Mouse (Mus musculus) embryonic facial prominence, embryonic 10.5 days (tissue): Measurements from ENCODE around the gene Pear1. TPM values are rescaled to one million over a fixed set of nuclear protein-coding genes. Genes with fewer than 3 reads are reported as not detected.
"Not testable (repeated sequence)": the region's sequence is repeated elsewhere in the genome, so short reads cannot be mapped to it uniquely, and the experiment has no call there.

Experiments used
- DNase-seq: peaks from one replicate; pipeline ENCODE4 v3.0.0-alpha.2; 2017; ENCODE audit warnings: low spot score
- H3K27ac ChIP-seq: fragments of 300-500 bp; sonication (generic); replicated peaks from 2 replicates; pipeline ENCODE4 v1.5.1; 2016; ENCODE audit warnings: mild to moderate bottlenecking
- H3K27me3 ChIP-seq: fragments of 300-500 bp; sonication (generic); replicated peaks from 2 replicates; pipeline ENCODE4 v1.6.1; 2016; ENCODE audit warnings: low read depth, mild to moderate bottlenecking; ENCODE audit not compliant: poor library complexity, severe bottlenecking
- H3K36me3 ChIP-seq: fragments of 300-500 bp; sonication (generic); replicated peaks from 2 replicates; pipeline ENCODE4 v1.6.1; 2016; ENCODE audit warnings: mild to moderate bottlenecking, moderate library complexity
- H3K4me1 ChIP-seq: fragments of 300-500 bp; sonication (generic); 2 replicates; pipeline ENCODE4 v1.6.1; 2016
- H3K4me3 ChIP-seq: fragments of 300-500 bp; sonication (generic); 2 replicates; pipeline ENCODE4 v1.5.1; 2016; ENCODE audit warnings: mild to moderate bottlenecking, moderate library complexity
- H3K9me3 ChIP-seq: fragments of 300-500 bp; sonication (generic); 2 replicates; pipeline ENCODE4 v1.6.1; 2016; ENCODE audit warnings: mild to moderate bottlenecking
- WGBS: fragments of 180-500 bp; shearing (Covaris S2); methylation state at CpG from one replicate; pipeline ENCODE4 v1.1.7; 2016; 5-methylcytosine and 5-hydroxymethylcytosine counted together
- polyA plus RNA-seq: library from polyadenylated mRNA; unstranded; fragments of >200 nt; fragmentation: Nextera tagmentation; extraction: Ambion mirVana; gene quantifications from 2 replicates; pipeline ENCODE4 v1.2.1, GENCODE M21; 2016

The Pear1 gene
- 12.2 and 13.4 TPM in 2 replicates for polyA plus RNA-seq

GRCm38 (mm10) chr3:87824206-87824605, at the start of gene Pear1:
Pear1 (minus strand) TSS chr3:87824306.
- not testable (repeated sequence) for H3K9me3 ChIP-seq, DNase-seq, H3K27ac ChIP-seq, H3K4me1 ChIP-seq, H3K4me3 ChIP-seq, H3K36me3 ChIP-seq
- peaks cover 14% of the 10 kb centered on the region; the same call in 1 of the 2 replicates for H3K27me3 ChIP-seq
- WGBS, result 88% methylated on average over 1 of the region's 1 CpGs

- WGBS, result 94% methylated on average over 4 of the region's 4 CpGs
- H3K9me3 ChIP-seq, H3K27ac ChIP-seq, DNase-seq, H3K4me1 ChIP-seq, H3K4me3 ChIP-seq, H3K27me3 ChIP-seq: not testable (repeated sequence)
- H3K36me3 ChIP-seq, result peaks cover 98% of the 10 kb centered on the region
These were observed 40.0 kb upstream of the Pear1 start for GRCm38 (mm10) chr3:87864111-87864510.

GRCm38 (mm10) chr3:87859813-87860212, 35.7 kb upstream of the Pear1 start:
- Histone ChIP-seq H3K4me3 (no peak overlapping the region), H3K9me3 (no peaks in the 10 kb centered on the region), H3K4me1 (peaks cover 10% of the 10 kb centered on the region), H3K27ac (no peak overlapping the region), H3K36me3 (peaks cover 94% of the 10 kb centered on the region), H3K27me3 (no peaks in the 10 kb centered on the region)
- DNase-seq, result peak; percentile 67
- WGBS, result 36% methylated on average over 3 of the region's 3 CpGs

GRCm38 (mm10) chr3:87857666-87858065, 33.6 kb upstream of the Pear1 start:
- Histone ChIP-seq H3K4me1 (peaks cover 22% of the 10 kb centered on the region), H3K4me3 (no peak overlapping the region), H3K36me3 (peaks cover 74% of the 10 kb centered on the region), H3K27ac (no peak overlapping the region), H3K27me3 (no peaks in the 10 kb centered on the region), H3K9me3 (no peaks in the 10 kb centered on the region)
- DNase-seq, result peak; percentile 12
- WGBS, result 67% methylated on average over 8 of the region's 8 CpGs

GRCm38 (mm10) chr3:87855936-87856335, 31.8 kb upstream of the Pear1 start:
- Histone ChIP-seq H3K9me3 (no peaks in the 10 kb centered on the region), H3K27ac (no peak overlapping the region), H3K4me1 (peaks cover 22% of the 10 kb centered on the region), H3K4me3 (no peak overlapping the region), H3K36me3 (peaks cover 57% of the 10 kb centered on the region), H3K27me3 (no peaks in the 10 kb centered on the region)
- WGBS, result 89% methylated on average over 8 of the region's 8 CpGs
- no peak for DNase-seq

- no peak overlapping the region for H3K4me3 ChIP-seq
- no peak overlapping the region for H3K27ac ChIP-seq
- 71% methylated on average over 7 of the region's 7 CpGs for WGBS
- H3K27me3 ChIP-seq, result no peaks in the 10 kb centered on the region
- no peak for DNase-seq
- H3K36me3 ChIP-seq, result peaks cover 48% of the 10 kb centered on the region
- H3K4me1 ChIP-seq, result peaks cover 30% of the 10 kb centered on the region
- no peaks in the 10 kb centered on the region for H3K9me3 ChIP-seq
These were observed 30.9 kb upstream of the Pear1 start for GRCm38 (mm10) chr3:87854795-87855568.

- Histone ChIP-seq H3K27ac (no peak overlapping the region), H3K27me3 (no peaks in the 10 kb centered on the region), H3K4me3 (no peak overlapping the region), H3K36me3 (no peaks in the 10 kb centered on the region), H3K4me1 (peaks cover 27% of the 10 kb centered on the region), H3K9me3 (no peaks in the 10 kb centered on the region)
- DNase-seq, result no peak
- WGBS, result 85% methylated on average over 14 of the region's 14 CpGs
These were observed 25.0 kb upstream of the Pear1 start for GRCm38 (mm10) chr3:87849117-87849516.

- Histone ChIP-seq H3K4me1 (peaks cover 16% of the 10 kb centered on the region; the same call in 1 of the 2 replicates), H3K27ac (no peak overlapping the region), H3K9me3 (no peaks in the 10 kb centered on the region), H3K4me3 (no peak overlapping the region), H3K36me3 (no peaks in the 10 kb centered on the region), H3K27me3 (no peaks in the 10 kb centered on the region)
- WGBS, result 71% methylated on average over 5 of the region's 5 CpGs
- DNase-seq, result no peak
These were observed 23.6 kb upstream of the Pear1 start for GRCm38 (mm10) chr3:87847680-87848079.

- Histone ChIP-seq H3K9me3 (no peaks in the 10 kb centered on the region), H3K4me1 (peaks cover 16% of the 10 kb centered on the region; the same call in 1 of the 2 replicates), H3K27me3 (no peaks in the 10 kb centered on the region), H3K27ac (no peak within 1 kb of the TSS), H3K4me3 (no peak within 1 kb of the TSS), H3K36me3 (no peaks in the 10 kb centered on the region)
- WGBS, result 74% methylated on average over 7 of the region's 7 CpGs
- no peak for DNase-seq
These were observed 22.6 kb upstream of the Pear1 start, which contains the start of gene Sh2d2a for GRCm38 (mm10) chr3:87846650-87847110. Sh2d2a (plus strand) TSS chr3:87846755.

- 73% methylated on average over 4 of the region's 4 CpGs for WGBS
- Histone ChIP-seq H3K4me3 (no peak overlapping the region), H3K9me3 (no peaks in the 10 kb centered on the region), H3K27ac (no peak overlapping the region), H3K36me3 (no peaks in the 10 kb centered on the region), H3K4me1 (peaks cover 16% of the 10 kb centered on the region; the same call in 1 of the 2 replicates), H3K27me3 (no peaks in the 10 kb centered on the region)
- DNase-seq, result no peak
These were observed 22.1 kb upstream of the Pear1 start for GRCm38 (mm10) chr3:87846186-87846585.

GRCm38 (mm10) chr3:87844981-87845380, 20.9 kb upstream of the Pear1 start:
- Histone ChIP-seq H3K9me3 (no peaks in the 10 kb centered on the region), H3K27me3 (peaks cover 5% of the 10 kb centered on the region; the same call in 1 of the 2 replicates), H3K27ac (no peak overlapping the region), H3K4me3 (no peak overlapping the region), H3K36me3 (no peaks in the 10 kb centered on the region), H3K4me1 (peaks cover 9% of the 10 kb centered on the region; the same call in 1 of the 2 replicates)
- WGBS, result 82% methylated on average over 4 of the region's 4 CpGs
- DNase-seq, result no peak

- H3K27me3 ChIP-seq, result peaks cover 13% of the 10 kb centered on the region; the same call in 1 of the 2 replicates
- no peak overlapping the region for H3K4me3 ChIP-seq
- no peaks in the 10 kb centered on the region for H3K4me1 ChIP-seq
- H3K9me3 ChIP-seq, result no peaks in the 10 kb centered on the region
- H3K27ac ChIP-seq, result no peak overlapping the region
- no peaks in the 10 kb centered on the region for H3K36me3 ChIP-seq
- DNase-seq, result no peak
These were observed 16.8 kb upstream of the Pear1 start for GRCm38 (mm10) chr3:87840858-87841257.

- no peaks in the 10 kb centered on the region for H3K9me3 ChIP-seq
- no peak overlapping the region for H3K27ac ChIP-seq
- DNase-seq, result peak; percentile 80
- H3K4me1 ChIP-seq, result no peaks in the 10 kb centered on the region
- H3K4me3 ChIP-seq, result no peak overlapping the region
- H3K27me3 ChIP-seq, result peaks cover 13% of the 10 kb centered on the region; the same call in 1 of the 2 replicates
- WGBS, result 3% methylated on average over 4 of the region's 4 CpGs
- H3K36me3 ChIP-seq, result no peaks in the 10 kb centered on the region
These were observed 14.5 kb upstream of the Pear1 start for GRCm38 (mm10) chr3:87838622-87839021.
